Mouse (Mus musculus) liver, embryonic 14.5 days (tissue): ENCODE results near the gene Gm8050. TPM values are rescaled to one million over a fixed set of nuclear protein-coding genes. Genes with fewer than 3 reads are reported as not detected.
"Not testable (repeated sequence)": the region's sequence is repeated elsewhere in the genome, so short reads cannot be mapped to it uniquely, and the experiment has no call there.

Experiments
- ATAC-seq: fragments of 200-750 bp; cut with Nextera tagmentation; 2 replicates; pipeline ENCODE4 v1.8.0; 2017; ENCODE audit warnings: moderate number of reproducible peaks, mild to moderate bottlenecking, moderate library complexity; ENCODE audit not compliant: insufficient read depth
- DNase-seq, 3 experiments: peaks; one replicate each; pipeline ENCODE4 v3.0.0-alpha.2; 2012 to 2013; ENCODE audit warnings: low read depth in 3 of 3, low spot score in 3 of 3
- H3K27ac ChIP-seq: fragments of 300-500 bp; sonication (generic); 2 replicates; pipeline ENCODE4 v1.5.1; 2014; ENCODE audit warnings: moderate library complexity, mild to moderate bottlenecking, control low read depth, inconsistent platforms
- H3K27me3 ChIP-seq: fragments of 300-500 bp; sonication (generic); 2 replicates; pipeline ENCODE4 v1.6.1; 2014; ENCODE audit warnings: mild to moderate bottlenecking, low read length, moderate library complexity; ENCODE audit not compliant: control insufficient read depth, insufficient read depth
- H3K36me3 ChIP-seq: fragments of 300-500 bp; sonication (generic); replicated peaks from 2 replicates; pipeline ENCODE4 v1.6.1; 2014; ENCODE audit warnings: low read depth; ENCODE audit not compliant: control insufficient read depth, insufficient read depth
- H3K4me1 ChIP-seq, 2 experiments: fragments of 200-500 bp in 1 of 2; fragments of 300-500 bp in 1 of 2; sonication (generic) in 1 of 2; replicated peaks; 2 replicates each; pipeline ENCODE4 v1.6.1; 2012 to 2014; ENCODE audit warnings: antibody characterized with exemption in 1 of 2, inconsistent platforms in 1 of 2, low read length in 1 of 2; ENCODE audit not compliant: control insufficient read depth in 2 of 2, insufficient read depth in 2 of 2
- H3K4me2 ChIP-seq: fragments of 300-500 bp; sonication (generic); 2 replicates; pipeline ENCODE4 v1.6.1; 2014; ENCODE audit warnings: low read depth, mild to moderate bottlenecking, control low read depth, moderate library complexity
- H3K4me3 ChIP-seq, 2 experiments: fragments of 200-500 bp in 1 of 2; fragments of 300-500 bp in 1 of 2; sonication (generic) in 1 of 2; 2 replicates each; pipeline ENCODE4 v1.5.1; 2012 to 2014; ENCODE audit warnings: low read depth in 2 of 2, low read length in 2 of 2, mild to moderate bottlenecking in 2 of 2, control low read depth in 1 of 2, inconsistent platforms in 1 of 2, moderate library complexity in 1 of 2; ENCODE audit not compliant: insufficient read depth in 1 of 2
- H3K9ac ChIP-seq: fragments of 300-500 bp; sonication (generic); replicated peaks from 2 replicates; pipeline ENCODE4 v1.6.1; 2014; ENCODE audit warnings: mild to moderate bottlenecking, control low read depth, moderate library complexity
- H3K9me3 ChIP-seq: fragments of 300-500 bp; sonication (generic); 2 replicates; pipeline ENCODE4 v1.6.1; 2016; ENCODE audit warnings: low read length, mixed read lengths; ENCODE audit not compliant: control insufficient read depth
- whole genome bisulfite sequencing: fragments of 180-500 bp; shearing (Covaris S2); extraction: QIAGEN DNeasy Blood & Tissue Kit; methylation state at CpG from one replicate; pipeline ENCODE4 v1.1.7; 2014; ENCODE audit not compliant: insufficient replicate concordance; 5-methylcytosine and 5-hydroxymethylcytosine counted together
- polyA plus RNA-seq, 2 experiments: library from polyadenylated mRNA; depleted of rRNA in 1 of 2; stranded (reverse) in 1 of 2; unstranded in 1 of 2; fragments of >200 nt; fragmentation: Nextera tagmentation in 1 of 2; extraction: Ambion mirVana in 1 of 2; gene quantifications; 2 replicates each; pipeline versions ENCODE4 v1.2.1 to v1.2.3; 2012 to 2014

The Gm8050 gene
- not detected in 2 replicates for polyA plus RNA-seq (2012; rRNA removed)
- not detected in 2 replicates for polyA plus RNA-seq (2014; fragmentation: Nextera tagmentation; extraction: Ambion mirVana)

GRCm38 (mm10) chr14:6720151-6720550 is at the start of gene Gm8050:
Gene Gm8050 (minus strand): TSS chr14:6720251.
- not testable (repeated sequence) for H3K9me3 ChIP-seq, H3K27ac ChIP-seq, ATAC-seq, DNase-seq, H3K36me3 ChIP-seq, H3K27me3 ChIP-seq, H3K4me1 ChIP-seq, H3K4me3 ChIP-seq, H3K4me2 ChIP-seq, H3K9ac ChIP-seq
- no CpG with 5 or more reads among the region's 2 CpGs for WGBS

GRCm38 (mm10) chr14:6757231-6757536 is 37.1 kb upstream of the Gm8050 start:
- H3K9ac ChIP-seq, H3K9me3 ChIP-seq, DNase-seq, H3K4me3 ChIP-seq, ATAC-seq, H3K36me3 ChIP-seq, H3K27me3 ChIP-seq, H3K27ac ChIP-seq, H3K4me1 ChIP-seq, H3K4me2 ChIP-seq: not testable (repeated sequence)
- 14% methylated on average over 1 of the region's 13 CpGs for WGBS

- H3K4me3 ChIP-seq: not testable (repeated sequence)
Measured at GRCm38 (mm10) chr14:6756384-6757230, 36.6 kb upstream of the Gm8050 start.

GRCm38 (mm10) chr14:6742232-6742631 is 22.2 kb upstream of the Gm8050 start, which contains the start of gene Gm3636:
Gene Gm3636 (minus strand): TSS chr14:6742332.
- H3K9ac ChIP-seq, ATAC-seq, H3K4me3 ChIP-seq, DNase-seq, H3K9me3 ChIP-seq, H3K4me1 ChIP-seq, H3K4me2 ChIP-seq, H3K27ac ChIP-seq, H3K36me3 ChIP-seq, H3K27me3 ChIP-seq: not testable (repeated sequence)
- WGBS: no CpG with 5 or more reads among the region's 2 CpGs

More at GRCm38 (mm10) chr14:6756384-6757230, 36.6 kb upstream of the Gm8050 start:
- H3K4me2 ChIP-seq: peak overlapping the region; percentile 22; the same call in 1 of the 2 replicates
- not testable (repeated sequence) for H3K27ac ChIP-seq, H3K36me3 ChIP-seq, H3K27me3 ChIP-seq, H3K9ac ChIP-seq, DNase-seq, H3K9me3 ChIP-seq, ATAC-seq, H3K4me1 ChIP-seq
- 0% methylated on average over 23 of the region's 67 CpGs for WGBS

GRCm38 (mm10) chr14:6684070-6684469 is 36.0 kb downstream of the Gm8050 start, which contains the start of gene Gm10251:
Gene Gm10251 (minus strand): TSS chr14:6684170.
- H3K4me3 ChIP-seq, DNase-seq, H3K27ac ChIP-seq, H3K9ac ChIP-seq, H3K9me3 ChIP-seq, H3K4me1 ChIP-seq, H3K36me3 ChIP-seq, H3K27me3 ChIP-seq, H3K4me2 ChIP-seq, ATAC-seq: not testable (repeated sequence)
- no CpG with 5 or more reads among the region's 1 CpGs for WGBS

Other genes with a start within 250 kb of the Gm8050 start
- gene Gm8356, start 183.0 kb downstream of the Gm8050 start, polyA plus RNA-seq (2012; rRNA removed): not detected in 2 replicates
- gene Gm8356, start 183.0 kb downstream of the Gm8050 start, polyA plus RNA-seq (2014; fragmentation: Nextera tagmentation; extraction: Ambion mirVana): not detected in 2 replicates
- not detected in 2 replicates for gene Gm3629, start 129.6 kb downstream of the Gm8050 start, polyA plus RNA-seq (2012; rRNA removed)
- gene Gm3629, start 129.6 kb downstream of the Gm8050 start, polyA plus RNA-seq (2014; fragmentation: Nextera tagmentation; extraction: Ambion mirVana): not detected in 2 replicates
- gene Gm3460, start 97.8 kb downstream of the Gm8050 start, polyA plus RNA-seq (2012; rRNA removed): not detected in 2 replicates
- not detected in 2 replicates for gene Gm3460, start 97.8 kb downstream of the Gm8050 start, polyA plus RNA-seq (2014; fragmentation: Nextera tagmentation; extraction: Ambion mirVana)
- not detected in 2 replicates for gene Gm10251, start 36.1 kb downstream of the Gm8050 start, polyA plus RNA-seq (2012; rRNA removed)
- not detected in 2 replicates for gene Gm10251, start 36.1 kb downstream of the Gm8050 start, polyA plus RNA-seq (2014; fragmentation: Nextera tagmentation; extraction: Ambion mirVana)
- gene Gm3636, start 22.1 kb upstream of the Gm8050 start, polyA plus RNA-seq (2012; rRNA removed): 0.21 and 0.35 TPM in 2 replicates
- 0.25 TPM in 1 of 2 replicates, not detected in the other for gene Gm3636, start 22.1 kb upstream of the Gm8050 start, polyA plus RNA-seq (2014; fragmentation: Nextera tagmentation; extraction: Ambion mirVana)
- gene Gm8362, start 54.2 kb upstream of the Gm8050 start, polyA plus RNA-seq (2012; rRNA removed): not detected in 2 replicates
- gene Gm8362, start 54.2 kb upstream of the Gm8050 start, polyA plus RNA-seq (2014; fragmentation: Nextera tagmentation; extraction: Ambion mirVana): not detected in 2 replicates
- gene Gm3642, start 120.1 kb upstream of the Gm8050 start, polyA plus RNA-seq (2012; rRNA removed): not detected in 2 replicates
- gene Gm3642, start 120.1 kb upstream of the Gm8050 start, polyA plus RNA-seq (2014; fragmentation: Nextera tagmentation; extraction: Ambion mirVana): not detected in 2 replicates
- gene Gm3667, start 169.7 kb upstream of the Gm8050 start, polyA plus RNA-seq (2012; rRNA removed): 0.02 TPM in 2 replicates
- gene Gm3667, start 169.7 kb upstream of the Gm8050 start, polyA plus RNA-seq (2014; fragmentation: Nextera tagmentation; extraction: Ambion mirVana): not detected in 2 replicates